Mouse (Mus musculus) lung, postnatal 0 days (tissue): ENCODE data around the gene Hbb-bh1.

Source experiments
- CTCF ChIP-seq: IDR thresholded peaks from 2 replicates; pipeline ENCODE4 v1.5.1; 2016; ENCODE audit warnings: antibody characterized with exemption, mild to moderate bottlenecking
- EP300 ChIP-seq: IDR thresholded peaks from 2 replicates; pipeline ENCODE4 v1.6.1; 2016; ENCODE audit warnings: antibody characterized with exemption, mild to moderate bottlenecking, control low read depth

DNA sequence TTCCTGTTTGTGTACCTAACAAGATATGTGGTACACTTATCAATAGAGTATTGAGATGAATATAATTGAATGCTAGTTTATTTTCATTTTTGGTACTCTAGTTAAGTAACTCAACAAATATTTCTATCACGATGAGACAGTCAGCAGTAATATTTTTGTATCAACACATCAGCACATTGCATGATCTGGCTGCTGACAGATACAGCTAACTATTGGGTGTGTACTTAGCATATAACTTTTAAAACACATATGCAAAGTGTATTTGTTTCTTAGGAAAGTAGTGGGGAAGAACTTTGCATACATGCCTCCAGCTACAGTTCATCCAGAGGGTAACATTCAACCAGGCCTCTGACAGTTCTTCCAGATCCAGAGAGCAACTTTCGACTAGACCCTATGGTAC, 18.4 kb downstream of the Hbb-bh1 start:
- no peak for TF ChIP-seq CTCF
- TF ChIP-seq EP300: no peak
